Mouse (Mus musculus) hindbrain, embryonic 11.5 days (tissue): ENCODE measurements at regions not wholly inside any gene's neighbourhood (a gene's known extent, or its start where the extent isn't known, plus 50 kb on each side); places are given as distances from the start of the nearest gene placed in this dataset.
A peak's percentile ranks its signal among the peaks of the same experiment; 100 is the strongest.

Source experiments
- ATAC-seq: fragments of 200-750 bp; cut with Nextera tagmentation; 2 replicates; pipeline ENCODE4 v1.8.0; 2017; ENCODE audit warnings: mild to moderate bottlenecking, moderate TSS enrichment, moderate library complexity; ENCODE audit not compliant: low FRiP score
- DNase-seq: peaks from one replicate; pipeline ENCODE4 v3.0.0-alpha.2; 2015; ENCODE audit warnings: low spot score
- H3K27ac ChIP-seq: fragments of 300-500 bp; sonication (generic); 2 replicates; pipeline ENCODE4 v1.5.1; 2014; ENCODE audit warnings: mild to moderate bottlenecking, low read depth, low read length
- H3K27me3 ChIP-seq: fragments of 300-500 bp; sonication (generic); 2 replicates; pipeline ENCODE4 v1.6.1; 2014; ENCODE audit warnings: mild to moderate bottlenecking, low read length, moderate library complexity, mixed read lengths; ENCODE audit not compliant: control insufficient read depth, insufficient read depth
- H3K36me3 ChIP-seq: fragments of 300-500 bp; sonication (generic); 2 replicates; pipeline ENCODE4 v1.6.1; 2014; ENCODE audit warnings: mild to moderate bottlenecking, low read length, moderate library complexity, mixed read lengths; ENCODE audit not compliant: control insufficient read depth, insufficient read depth
- H3K4me1 ChIP-seq: fragments of 300-500 bp; sonication (generic); replicated peaks from 2 replicates; pipeline ENCODE4 v1.6.1; 2014; ENCODE audit warnings: low read length, mixed read lengths; ENCODE audit not compliant: control insufficient read depth, insufficient read depth
- H3K4me2 ChIP-seq: fragments of 300-500 bp; sonication (generic); replicated peaks from 2 replicates; pipeline ENCODE4 v1.6.1; 2014; ENCODE audit warnings: mild to moderate bottlenecking, low read depth, low read length
- H3K4me3 ChIP-seq: fragments of 300-500 bp; sonication (generic); 2 replicates; pipeline ENCODE4 v1.5.1; 2014; ENCODE audit warnings: low read depth, low read length
- H3K9ac ChIP-seq: fragments of 300-500 bp; sonication (generic); 2 replicates; pipeline ENCODE4 v1.6.1; 2014; ENCODE audit warnings: low read depth, low read length
- H3K9me3 ChIP-seq: fragments of 300-500 bp; sonication (generic); 2 replicates; pipeline ENCODE4 v1.6.1; 2016; ENCODE audit warnings: low read length; ENCODE audit not compliant: control insufficient read depth
- WGBS: fragments of 180-500 bp; shearing (Covaris S2); extraction: QIAGEN DNeasy Blood & Tissue Kit; methylation state at CpG from one replicate; pipeline ENCODE4 v1.1.7; 2014; 5-methylcytosine and 5-hydroxymethylcytosine counted together

GRCm38 (mm10) chr7:117739706-117740105 is 358.9 kb downstream of the Xylt1 start:
- Histone ChIP-seq H3K4me1 (no peaks in the 10 kb centered on the region), H3K36me3 (no peaks in the 10 kb centered on the region), H3K4me2 (no peak overlapping the region), H3K9ac (no peak overlapping the region), H3K9me3 (no peaks in the 10 kb centered on the region), H3K27me3 (no peaks in the 10 kb centered on the region), H3K4me3 (no peak overlapping the region), H3K27ac (no peak overlapping the region)
- WGBS: 81% methylated on average over 6 of the region's 6 CpGs
- ATAC-seq: no peak
- no peak for DNase-seq

- DNase-seq (no peak), ATAC-seq (no peak)
- no peak overlapping the region for H3K9ac ChIP-seq
- H3K4me3 ChIP-seq: no peak overlapping the region
- no peaks in the 10 kb centered on the region for H3K27me3 ChIP-seq
- H3K9me3 ChIP-seq: no peaks in the 10 kb centered on the region
- no peaks in the 10 kb centered on the region for H3K4me1 ChIP-seq
- no peaks in the 10 kb centered on the region for H3K36me3 ChIP-seq
- no peak overlapping the region for H3K4me2 ChIP-seq
- no peak overlapping the region for H3K27ac ChIP-seq
- WGBS: 83% methylated on average over 3 of the region's 3 CpGs
Observed at GRCm38 (mm10) chr7:117735699-117736020, 354.9 kb downstream of the Xylt1 start.

DNA sequence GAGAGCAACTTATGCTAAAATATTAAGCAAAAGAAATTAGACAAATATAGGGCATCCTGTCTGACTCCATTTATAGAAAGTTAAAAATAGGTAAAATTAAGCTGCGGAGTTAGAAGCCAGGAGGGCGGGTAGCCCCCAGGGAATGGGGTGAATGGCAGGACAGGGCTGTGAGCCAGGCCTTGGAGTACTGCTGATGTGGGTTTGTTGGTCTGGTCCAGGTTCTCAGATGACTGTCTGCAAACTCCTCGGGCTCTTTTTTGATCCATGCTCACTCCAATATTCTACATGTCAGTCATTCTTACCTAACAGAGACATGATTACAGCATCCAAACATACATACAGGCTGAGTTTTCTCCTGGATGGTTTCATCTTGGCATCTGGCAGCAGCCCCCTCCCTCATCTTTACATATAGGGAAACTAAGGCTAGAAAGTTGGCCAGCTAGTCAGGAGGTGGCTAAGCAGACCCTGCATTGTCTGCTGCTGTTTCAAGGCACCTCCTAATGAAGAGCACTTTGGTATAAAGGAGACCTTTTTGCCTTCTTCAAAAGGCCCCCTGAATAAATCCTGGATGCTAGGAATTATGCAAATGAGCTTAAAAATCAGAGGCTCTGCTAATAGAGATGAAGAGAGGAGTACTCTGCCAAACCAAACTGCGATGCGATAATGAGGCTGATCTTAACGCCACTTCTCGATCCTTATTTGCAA is 354.4 kb downstream of the Xylt1 start:
- ATAC-seq (no peak), DNase-seq (no peak)
- H3K9ac ChIP-seq: no peak overlapping the region
- no peaks in the 10 kb centered on the region for H3K27me3 ChIP-seq
- H3K4me3 ChIP-seq: no peak overlapping the region
- no peaks in the 10 kb centered on the region for H3K4me1 ChIP-seq
- H3K27ac ChIP-seq: no peak overlapping the region
- H3K9me3 ChIP-seq: no peaks in the 10 kb centered on the region
- 91% methylated on average over 7 of the region's 7 CpGs for WGBS
- H3K36me3 ChIP-seq: no peaks in the 10 kb centered on the region
- no peak overlapping the region for H3K4me2 ChIP-seq

DNA sequence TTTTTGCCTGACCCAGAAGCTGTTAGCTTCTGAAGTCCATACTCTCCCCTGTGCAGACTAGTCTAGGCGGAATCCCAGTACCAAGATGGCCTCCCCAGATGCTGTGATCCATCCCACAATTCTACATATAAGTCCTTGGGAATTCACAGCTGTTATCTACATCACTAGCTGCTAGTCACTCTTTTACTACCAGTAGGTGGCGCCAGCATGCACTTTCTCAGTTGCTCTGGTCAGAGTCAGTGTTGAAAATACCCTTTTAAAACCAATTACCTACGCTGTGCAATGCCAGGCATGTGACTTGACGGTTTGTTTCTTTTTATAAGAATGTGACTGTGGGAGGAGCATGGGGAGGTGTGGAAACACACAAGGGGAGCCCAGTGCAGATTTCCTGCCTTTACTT is 348.3 kb downstream of the Xylt1 start:
- no peaks in the 10 kb centered on the region for H3K4me1 ChIP-seq
- DNase-seq (peak; percentile 28), ATAC-seq (no peak)
- H3K4me2 ChIP-seq: no peak overlapping the region
- no peak overlapping the region for H3K9ac ChIP-seq
- no peak overlapping the region for H3K4me3 ChIP-seq
- H3K36me3 ChIP-seq: no peaks in the 10 kb centered on the region
- no peaks in the 10 kb centered on the region for H3K9me3 ChIP-seq
- WGBS: 85% methylated on average over 4 of the region's 4 CpGs
- no peak overlapping the region for H3K27ac ChIP-seq
- H3K27me3 ChIP-seq: no peaks in the 10 kb centered on the region
